Mouse (Mus musculus) erythroblast, adult 5-6 weeks (primary cell): Measurements from ENCODE around the gene 2410131K14Rik. TPM values are rescaled to one million over a fixed set of nuclear protein-coding genes. Genes with fewer than 3 reads are reported as not detected.

Experiments
- ATAC-seq: replicated peaks from 2 replicates; pipeline ENCODE4 v1.8.0; 2016; ENCODE audit warnings: moderate number of reproducible peaks, mild to moderate bottlenecking, moderate TSS enrichment, inconsistent platforms; ENCODE audit not compliant: poor library complexity, low FRiP score, severe bottlenecking
- total RNA-seq, 2 experiments: library from RNA; stranded (forward) in 1 of 2; stranded (reverse) in 1 of 2; fragments of 150-400 nt in 1 of 2; fragments of 200-764, 138-1000 nt in 1 of 2; gene quantifications; 2 replicates each; pipeline versions ENCODE4 v1.2.3 to v1.2.4; 2015 to 2017; ENCODE audit warnings: low replicate concordance in 2 of 2

Gene 2410131K14Rik
- total RNA-seq, 2 experiments from 2014 or later, result 0.17 TPM; not detected in 1

- ATAC-seq, result no peak
Measured at GRCm38 (mm10) chr5:118260055-118260454, 15.0 kb downstream of the 2410131K14Rik start.

- ATAC-seq, result no peak
Measured at GRCm38 (mm10) chr5:118260642-118261041, 15.6 kb downstream of the 2410131K14Rik start.

GRCm38 (mm10) chr5:118261181-118261580 is 16.2 kb downstream of the 2410131K14Rik start:
- ATAC-seq, result no peak

- no peak for ATAC-seq
Measured at GRCm38 (mm10) chr5:118262418-118262817, 17.4 kb downstream of the 2410131K14Rik start.

- no peak for ATAC-seq
Measured at GRCm38 (mm10) chr5:118264279-118264678, 19.3 kb downstream of the 2410131K14Rik start.

- no peak for ATAC-seq
Measured at GRCm38 (mm10) chr5:118265366-118265765, 20.3 kb downstream of the 2410131K14Rik start.

- ATAC-seq, result no peak
Measured at GRCm38 (mm10) chr5:118266309-118266708, 21.3 kb downstream of the 2410131K14Rik start.

- ATAC-seq, result peak; percentile 65; the same call in 1 of the 2 replicates
Measured at GRCm38 (mm10) chr5:118268987-118269386, 24.0 kb downstream of the 2410131K14Rik start.

- ATAC-seq, result no peak
Measured at GRCm38 (mm10) chr5:118271449-118272110, 26.6 kb downstream of the 2410131K14Rik start.

GRCm38 (mm10) chr5:118273446-118273845 is 28.4 kb downstream of the 2410131K14Rik start:
- ATAC-seq, result no peak

- ATAC-seq, result no peak
Measured at GRCm38 (mm10) chr5:118274546-118274945, 29.5 kb downstream of the 2410131K14Rik start.

GRCm38 (mm10) chr5:118276281-118276680 is 31.3 kb downstream of the 2410131K14Rik start:
- ATAC-seq, result no peak

GRCm38 (mm10) chr5:118276711-118277110 is 31.7 kb downstream of the 2410131K14Rik start:
- ATAC-seq, result no peak

GRCm38 (mm10) chr5:118277741-118278495 is 32.9 kb downstream of the 2410131K14Rik start:
- no peak for ATAC-seq

- no peak for ATAC-seq
Measured at GRCm38 (mm10) chr5:118291453-118291852, 46.4 kb downstream of the 2410131K14Rik start.

GRCm38 (mm10) chr5:118292476-118292875 is 47.4 kb downstream of the 2410131K14Rik start:
- ATAC-seq, result no peak

- no peak for ATAC-seq
Measured at GRCm38 (mm10) chr5:118294086-118294864, 49.2 kb downstream of the 2410131K14Rik start.

GRCm38 (mm10) chr5:118294865-118295258 is 49.8 kb downstream of the 2410131K14Rik start:
- ATAC-seq, result no peak

- ATAC-seq, result no peak
Measured at GRCm38 (mm10) chr5:118297338-118297746, 52.3 kb downstream of the 2410131K14Rik start.

GRCm38 (mm10) chr5:118299720-118300400 is 54.8 kb downstream of the 2410131K14Rik start:
- no peak for ATAC-seq
